Mouse (Mus musculus) ovary, adult 10 weeks (tissue): ENCODE data around the gene Riiad1. TPM values are rescaled to one million over a fixed set of nuclear protein-coding genes. Genes with fewer than 3 reads are reported as not detected.

Experiments
- polyA plus RNA-seq: library from polyadenylated mRNA; stranded (reverse); fragments of 350-450 nt; fragmentation: Illumina TruSeq; extraction: RNeasy Lipid Tissue Mini Kit (QIAGEN cat#74804); gene quantifications from one replicate; pipeline ENCODE4 v1.2.3, GENCODE M21; 2014

Riiad1 gene
- 9.5 TPM for polyA plus RNA-seq

GRCm38 (mm10) chr3:94480291-94480884 is at the start of gene Riiad1:
Riiad1 (minus strand) TSS chr3:94480341.

GRCm38 (mm10) chr3:94477981-94478422 is 2.1 kb downstream of the Riiad1 start, which contains the start of gene Celf3:
Celf3 (plus strand) TSS chr3:94478295.

GRCm38 (mm10) chr3:94443597-94443964 is 36.6 kb downstream of the Riiad1 start, which contains the start of gene Oaz3:
Oaz3 (minus strand) TSS chr3:94443915.

GRCm38 (mm10) chr3:94442951-94443596 is 37.1 kb downstream of the Riiad1 start, which contains the start of gene Mrpl9:
Mrpl9 (plus strand) TSS chr3:94443318.

Other genes with a start within 250 kb of the Riiad1 start
- gene Gm4778, start 216.3 kb downstream of the Riiad1 start, polyA plus RNA-seq: not detected
- 18.2 TPM for gene Them4, start 170.3 kb downstream of the Riiad1 start, polyA plus RNA-seq
- not detected for gene Them5, start 138.2 kb downstream of the Riiad1 start, polyA plus RNA-seq
- not detected for gene C2cd4d, start 117.9 kb downstream of the Riiad1 start, polyA plus RNA-seq
- 4.8 TPM for gene Rorc, start 107.5 kb downstream of the Riiad1 start, polyA plus RNA-seq
- not detected for gene Lingo4, start 81.8 kb downstream of the Riiad1 start, polyA plus RNA-seq
- 8.3 TPM for gene Tdrkh, start 67.1 kb downstream of the Riiad1 start, polyA plus RNA-seq
- 34.6 TPM for gene Mrpl9, start 37.0 kb downstream of the Riiad1 start, polyA plus RNA-seq
- gene Oaz3, start 36.4 kb downstream of the Riiad1 start, polyA plus RNA-seq: not detected
- not detected for gene Celf3, start 2.0 kb downstream of the Riiad1 start, polyA plus RNA-seq
- 69.9 TPM for gene Snx27, start 102.4 kb upstream of the Riiad1 start, polyA plus RNA-seq
- gene Gm10972, start 162.8 kb upstream of the Riiad1 start, polyA plus RNA-seq: not detected
- 1.9 TPM for gene Tuft1, start 178.5 kb upstream of the Riiad1 start, polyA plus RNA-seq
- gene Selenbp2, start 213.2 kb upstream of the Riiad1 start, polyA plus RNA-seq: not detected